Mouse (Mus musculus): ENCODE results near the gene Pradc1.

Gene Pradc1

GRCm38 (mm10) chr6:85451664-85452410 lies at the start of gene Pradc1:
TSS of gene Pradc1 (minus strand) at chr6:85451970.
- peak; percentile 100 for DNase-seq (ENCODE audit: low read depth, low spot score)

DNA sequence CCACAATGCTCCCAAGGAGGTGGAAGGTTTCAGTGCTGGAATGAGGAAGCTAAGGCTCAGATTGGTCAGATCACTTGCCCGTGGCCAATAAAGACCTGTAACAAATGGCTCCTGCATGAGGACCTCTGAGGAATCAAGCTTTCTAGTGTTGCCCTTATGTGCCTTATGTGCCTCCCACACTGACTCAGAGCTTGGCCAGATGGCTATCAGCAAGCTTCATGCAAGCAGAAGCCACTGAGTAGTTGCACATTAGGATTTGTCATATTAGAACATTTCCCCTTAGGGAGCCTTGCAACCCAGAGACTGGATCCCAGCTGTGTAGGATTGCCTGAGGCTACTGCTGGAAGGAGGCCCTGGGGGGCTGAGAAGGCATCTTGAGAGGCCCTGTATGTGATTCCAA lies 48.6 kb upstream of the Pradc1 start:
- DNase-seq (ENCODE audit: low read depth, low spot score) = peak; percentile 73

DNA sequence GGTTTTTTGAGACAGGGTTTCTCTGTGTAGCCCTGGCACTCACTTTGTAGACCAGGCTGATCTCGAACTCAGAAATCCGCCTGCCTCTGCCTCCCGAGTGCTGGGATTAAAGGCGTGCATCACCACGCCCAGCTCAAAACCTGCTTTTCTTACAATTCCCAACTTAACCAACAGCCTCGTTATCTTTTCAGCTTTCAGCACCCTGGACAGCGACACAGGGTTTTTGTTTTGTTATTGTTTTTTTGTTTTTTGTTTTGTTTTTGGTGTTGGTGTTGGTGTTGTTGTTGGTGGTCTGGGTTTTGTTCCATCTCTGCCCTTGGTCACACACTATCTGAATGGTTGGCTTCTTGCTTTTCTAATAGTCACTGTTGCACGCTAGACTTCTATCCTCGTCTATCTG lies 46.4 kb upstream of the Pradc1 start:
- DNase-seq (ENCODE audit: low read depth, low spot score) = no peak

GRCm38 (mm10) chr6:85496976-85497375 lies 45.2 kb upstream of the Pradc1 start:
- peak; percentile 54 for DNase-seq (ENCODE audit: low read depth, low spot score)

- no peak for DNase-seq (ENCODE audit: low read depth, low spot score)
Observed at GRCm38 (mm10) chr6:85491606-85492005, 39.8 kb upstream of the Pradc1 start.

- DNase-seq (ENCODE audit: low read depth, low spot score) = peak; percentile 68
Observed at GRCm38 (mm10) chr6:85490252-85490651, 38.5 kb upstream of the Pradc1 start.

- no peak for DNase-seq (ENCODE audit: low read depth, low spot score)
Observed at GRCm38 (mm10) chr6:85489717-85490116, 37.9 kb upstream of the Pradc1 start.

- no peak for DNase-seq (ENCODE audit: low read depth, low spot score)
Observed at GRCm38 (mm10) chr6:85488510-85488909, 36.7 kb upstream of the Pradc1 start.

GRCm38 (mm10) chr6:85485738-85486137 lies 34.0 kb upstream of the Pradc1 start:
- no peak for DNase-seq (ENCODE audit: low read depth, low spot score)

GRCm38 (mm10) chr6:85483843-85484721 lies 32.3 kb upstream of the Pradc1 start:
- peak; percentile 59 for DNase-seq (ENCODE audit: low read depth, low spot score)

DNA sequence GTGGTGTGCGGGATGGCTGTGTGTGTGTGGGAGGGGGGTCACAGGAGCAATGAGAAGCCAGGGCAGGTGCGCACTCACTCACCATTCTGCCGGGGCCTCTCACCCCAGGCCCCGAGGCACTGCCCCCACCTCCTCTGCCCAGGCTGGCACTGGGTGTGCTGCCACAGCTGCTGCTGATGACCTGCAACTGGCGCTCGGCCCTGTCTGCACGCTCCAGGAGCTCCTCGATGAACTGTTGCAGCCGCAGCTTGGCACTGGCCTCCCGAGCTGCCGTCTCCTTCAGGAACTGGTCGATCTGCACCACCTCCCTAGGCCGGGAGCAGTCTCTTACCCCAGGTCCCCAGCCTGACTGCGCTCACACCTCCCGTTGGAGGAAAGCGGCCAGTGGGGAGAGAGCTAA lies 28.9 kb upstream of the Pradc1 start:
- no peak for DNase-seq (ENCODE audit: low read depth, low spot score)

GRCm38 (mm10) chr6:85479979-85480378 lies 28.2 kb upstream of the Pradc1 start:
- peak; percentile 58 for DNase-seq (ENCODE audit: low read depth, low spot score)

DNA sequence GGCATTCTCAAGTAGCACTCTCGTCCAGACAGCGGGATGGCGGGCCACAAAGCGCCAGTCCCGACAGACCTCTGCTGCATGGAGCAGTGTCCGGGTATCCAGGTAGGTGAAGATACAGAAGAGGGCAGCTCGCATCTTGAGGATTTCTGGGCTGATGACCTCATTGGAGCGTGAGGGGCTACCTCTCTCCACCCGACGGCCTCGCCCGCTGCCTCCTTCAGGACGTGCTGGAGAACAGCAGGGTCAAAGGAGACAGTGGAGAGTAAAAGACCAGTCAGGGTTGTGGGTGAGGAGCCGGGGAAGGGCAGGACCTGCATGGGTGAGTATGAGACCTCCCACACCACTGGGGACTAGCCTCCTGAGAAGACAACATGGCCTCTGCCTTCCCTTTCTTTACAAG lies 26.6 kb upstream of the Pradc1 start:
- no peak for DNase-seq (ENCODE audit: low read depth, low spot score)

DNA sequence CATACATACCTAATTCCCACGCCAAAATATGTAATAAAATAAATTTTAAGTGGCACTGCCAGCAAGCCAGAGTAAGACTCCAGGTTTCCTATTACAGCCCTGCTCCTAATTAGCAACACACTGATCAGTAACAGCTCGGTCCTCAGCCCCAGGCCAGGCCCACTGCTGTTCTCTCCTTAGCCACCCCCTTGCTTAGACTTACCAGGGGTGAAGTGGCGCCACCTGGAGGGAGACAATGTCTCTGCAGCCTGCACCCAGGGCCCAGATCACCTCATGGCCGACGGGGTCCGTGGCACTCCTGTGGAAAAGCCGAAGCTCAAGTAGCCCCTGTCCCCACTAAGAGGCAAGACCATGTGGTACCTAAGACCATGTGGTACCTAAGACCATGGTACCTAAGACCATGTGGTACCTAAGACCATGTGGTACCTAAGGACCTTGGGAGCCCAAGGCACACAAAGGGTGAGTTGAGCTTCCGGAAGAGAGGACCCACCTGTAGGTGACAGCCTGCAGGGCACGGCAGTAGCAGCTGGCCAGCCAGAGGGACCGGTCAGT lies 25.7 kb upstream of the Pradc1 start:
- peak; percentile 45 for DNase-seq (ENCODE audit: low read depth, low spot score)

- no peak for DNase-seq (ENCODE audit: low read depth, low spot score)
Observed at GRCm38 (mm10) chr6:85475581-85475980, 23.8 kb upstream of the Pradc1 start.

DNA sequence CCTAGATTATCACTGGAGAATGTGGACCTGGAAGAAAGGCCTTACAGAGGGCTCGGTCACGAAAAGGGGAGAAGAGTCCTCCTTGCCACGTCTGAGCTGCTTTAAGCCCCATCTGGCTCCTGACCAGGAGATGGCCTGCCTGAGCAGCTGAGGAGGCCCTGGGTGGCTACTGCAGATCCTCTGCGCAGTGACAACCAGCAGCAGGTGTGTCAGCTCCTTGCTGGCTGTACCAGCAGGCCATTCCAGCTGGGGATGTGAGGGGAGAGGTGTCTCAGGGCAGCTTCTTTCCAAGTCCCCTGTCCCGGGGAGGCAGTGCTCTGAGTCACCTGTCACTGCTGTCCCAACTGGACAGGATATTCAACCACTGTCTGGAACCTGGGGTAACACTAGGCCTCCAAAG lies 20.8 kb upstream of the Pradc1 start:
- DNase-seq (ENCODE audit: low read depth, low spot score) = no peak

GRCm38 (mm10) chr6:85471962-85472361 lies 20.2 kb upstream of the Pradc1 start:
- no peak for DNase-seq (ENCODE audit: low read depth, low spot score)

- DNase-seq (ENCODE audit: low read depth, low spot score) = no peak
Observed at GRCm38 (mm10) chr6:85469660-85470430, 18.1 kb upstream of the Pradc1 start.

DNA sequence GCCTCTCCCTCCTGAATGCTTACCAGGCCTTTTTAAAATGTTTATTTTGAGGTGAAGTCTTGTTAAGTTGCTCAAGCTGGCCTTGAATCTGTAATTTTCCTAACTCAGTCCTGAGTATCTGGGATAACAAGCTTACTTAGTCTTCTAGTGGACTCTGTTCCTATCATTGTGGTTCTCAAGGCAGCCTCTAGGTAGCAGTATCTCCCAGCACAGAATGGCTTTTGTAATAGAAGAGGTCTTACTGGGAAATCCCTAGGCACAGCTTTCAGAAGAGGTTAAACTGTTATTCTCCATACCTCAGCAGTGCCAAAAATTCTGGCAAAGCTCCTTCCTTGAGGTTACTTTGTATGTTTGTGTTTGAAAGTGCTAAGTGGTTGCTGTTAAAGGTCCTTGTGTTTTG lies 13.6 kb upstream of the Pradc1 start:
- DNase-seq (ENCODE audit: low read depth, low spot score) = peak; percentile 74

GRCm38 (mm10) chr6:85459621-85460020 lies 7.9 kb upstream of the Pradc1 start:
- no peak for DNase-seq (ENCODE audit: low read depth, low spot score)

- no peak for DNase-seq (ENCODE audit: low read depth, low spot score)
Observed at GRCm38 (mm10) chr6:85452816-85453215, 1.0 kb upstream of the Pradc1 start.

- DNase-seq (ENCODE audit: low read depth, low spot score) = no peak
Observed at GRCm38 (mm10) chr6:85452411-85452665, 568 bp upstream of the Pradc1 start.
